Mouse (Mus musculus): ENCODE data around the gene 4930519P11Rik. TPM values are rescaled to one million over a fixed set of nuclear protein-coding genes. Genes with fewer than 3 reads are reported as not detected.

4930519P11Rik gene
- 0.80 and 1.4 TPM in 2 replicates for polyA plus RNA-seq (2012; rRNA removed)

- H3K27me3 ChIP-seq (ENCODE audit: control insufficient read depth, insufficient read depth, low read length), result no peaks in the 10 kb centered on the region
- H3K36me3 ChIP-seq (ENCODE audit: control insufficient read depth, insufficient read depth, low read length), result no peaks in the 10 kb centered on the region
- under 1% methylated on average over 95 of the region's 98 CpGs for whole genome bisulfite sequencing
- H3K4me3 ChIP-seq (ENCODE audit: extremely low read depth, insufficient read depth, insufficient read length), result peak within 1 kb of the TSS; percentile 61
- H3K27ac ChIP-seq (ENCODE audit: insufficient read depth, low read length), result peak within 1 kb of the TSS; percentile 96
- TF ChIP-seq CTCF (IDR thresholded peaks at IDR 0.05; ENCODE audit: extremely low read depth, insufficient read depth, insufficient read length, insufficient replicate concordance) (peak; percentile 73), POLR2A (IDR thresholded peaks at IDR 0.05; ENCODE audit: low read depth, low read length) (peak; percentile 87)
- peaks cover 5% of the 10 kb centered on the region for H3K4me1 ChIP-seq (ENCODE audit: control insufficient read depth, insufficient read depth, insufficient read length)
- peak; percentile 74 to 85 for DNase-seq (ENCODE audit: low read depth in 1 of 2, low spot score in 2 of 2)
Measured at GRCm38 (mm10) chr2:154613118-154614115, at the start of gene 4930519P11Rik, which contains the start of gene Zfp341. 4930519P11Rik (minus strand) TSS chr2:154613437. Zfp341 (plus strand) TSS chr2:154613297.

- no peak overlapping the region for H3K4me3 ChIP-seq (ENCODE audit: extremely low read depth, insufficient read depth, insufficient read length)
- DNase-seq (ENCODE audit: low read depth in 1 of 2, low spot score in 2 of 2), result no peak
- no peaks in the 10 kb centered on the region for H3K27me3 ChIP-seq (ENCODE audit: control insufficient read depth, insufficient read depth, low read length)
- peak overlapping the region; percentile 37; the same call in 1 of the 2 replicates for H3K27ac ChIP-seq (ENCODE audit: insufficient read depth, low read length)
- H3K36me3 ChIP-seq (ENCODE audit: control insufficient read depth, insufficient read depth, low read length), result no peaks in the 10 kb centered on the region
- no peak for TF ChIP-seq CTCF (IDR thresholded peaks at IDR 0.05; ENCODE audit: extremely low read depth, insufficient read depth, insufficient read length, insufficient replicate concordance)
- TF ChIP-seq POLR2A (IDR thresholded peaks at IDR 0.05; ENCODE audit: low read depth, low read length), result no peak
- 44% methylated on average over 3 of the region's 5 CpGs for WGBS
- peaks cover 10% of the 10 kb centered on the region; the same call in 1 of the 2 replicates for H3K4me1 ChIP-seq (ENCODE audit: control insufficient read depth, insufficient read depth, insufficient read length)
Measured at GRCm38 (mm10) chr2:154659531-154660074, 46.4 kb upstream of the 4930519P11Rik start.

GRCm38 (mm10) chr2:154659070-154659469 is 45.8 kb upstream of the 4930519P11Rik start:
- no peak for DNase-seq (ENCODE audit: low read depth in 1 of 2, low spot score in 2 of 2)
- Histone ChIP-seq H3K27me3 (ENCODE audit: control insufficient read depth, insufficient read depth, low read length) (no peaks in the 10 kb centered on the region), H3K36me3 (ENCODE audit: control insufficient read depth, insufficient read depth, low read length) (no peaks in the 10 kb centered on the region), H3K4me3 (ENCODE audit: extremely low read depth, insufficient read depth, insufficient read length) (no peak overlapping the region), H3K27ac (ENCODE audit: insufficient read depth, low read length) (peak overlapping the region; percentile 37; the same call in 1 of the 2 replicates), H3K4me1 (ENCODE audit: control insufficient read depth, insufficient read depth, insufficient read length) (peaks cover 10% of the 10 kb centered on the region; the same call in 1 of the 2 replicates)
- TF ChIP-seq CTCF (IDR thresholded peaks at IDR 0.05; ENCODE audit: extremely low read depth, insufficient read depth, insufficient read length, insufficient replicate concordance) (no peak), POLR2A (IDR thresholded peaks at IDR 0.05; ENCODE audit: low read depth, low read length) (no peak)
- 74% methylated on average over 4 of the region's 4 CpGs for WGBS

- under 1% methylated on average over 12 of the region's 12 CpGs for WGBS
- TF ChIP-seq POLR2A (IDR thresholded peaks at IDR 0.05; ENCODE audit: low read depth, low read length), result peak; percentile 46; the same call in 1 of the 2 replicates
- no peak for TF ChIP-seq CTCF (IDR thresholded peaks at IDR 0.05; ENCODE audit: extremely low read depth, insufficient read depth, insufficient read length, insufficient replicate concordance)
- H3K4me3 ChIP-seq (ENCODE audit: extremely low read depth, insufficient read depth, insufficient read length), result peak overlapping the region; percentile 83
- peak; percentile 36 to 79 for DNase-seq (ENCODE audit: low read depth in 1 of 2, low spot score in 2 of 2)
- H3K4me1 ChIP-seq (ENCODE audit: control insufficient read depth, insufficient read depth, insufficient read length), result peaks cover 10% of the 10 kb centered on the region; the same call in 1 of the 2 replicates
- no peaks in the 10 kb centered on the region for H3K27me3 ChIP-seq (ENCODE audit: control insufficient read depth, insufficient read depth, low read length)
- peak overlapping the region; percentile 92 for H3K27ac ChIP-seq (ENCODE audit: insufficient read depth, low read length)
- H3K36me3 ChIP-seq (ENCODE audit: control insufficient read depth, insufficient read depth, low read length), result no peaks in the 10 kb centered on the region
Measured at GRCm38 (mm10) chr2:154657486-154658237, 44.4 kb upstream of the 4930519P11Rik start.

GRCm38 (mm10) chr2:154656710-154657485 is 43.7 kb upstream of the 4930519P11Rik start:
- Histone ChIP-seq H3K27ac (ENCODE audit: insufficient read depth, low read length) (peak overlapping the region; percentile 92), H3K36me3 (ENCODE audit: control insufficient read depth, insufficient read depth, low read length) (no peaks in the 10 kb centered on the region), H3K4me1 (ENCODE audit: control insufficient read depth, insufficient read depth, insufficient read length) (peaks cover 10% of the 10 kb centered on the region; the same call in 1 of the 2 replicates), H3K27me3 (ENCODE audit: control insufficient read depth, insufficient read depth, low read length) (no peaks in the 10 kb centered on the region), H3K4me3 (ENCODE audit: extremely low read depth, insufficient read depth, insufficient read length) (peak overlapping the region; percentile 83)
- under 1% methylated on average over 67 of the region's 67 CpGs for WGBS
- DNase-seq (ENCODE audit: low read depth in 1 of 2, low spot score in 2 of 2), result peak; percentile 95 to 98
- TF ChIP-seq CTCF (IDR thresholded peaks at IDR 0.05; ENCODE audit: extremely low read depth, insufficient read depth, insufficient read length, insufficient replicate concordance), result no peak
- no peak; the same call in 1 of the 2 replicates for TF ChIP-seq POLR2A (IDR thresholded peaks at IDR 0.05; ENCODE audit: low read depth, low read length)

Measured in spleen, adult 2 months (tissue).